Mouse (Mus musculus): ENCODE measurements around the gene Pgap3.

GRCm38 (mm10) chr11:98447475-98447834 lies 47.2 kb upstream of the Pgap3 start:
- TF ChIP-seq CTCF (IDR thresholded peaks at IDR 0.05; ENCODE audit: extremely low read depth, insufficient read length, insufficient replicate concordance, low read depth, low read length) (no peak), POLR2A (IDR thresholded peaks at IDR 0.05; ENCODE audit: low read depth, low read length) (no peak)
